Mouse (Mus musculus) yolk sac, embryonic 10.5 days (tissue): ENCODE data around the gene Mical3.

Source experiments
- DNase-seq: peaks from one replicate; pipeline ENCODE4 v3.0.0-alpha.2; 2017; ENCODE audit warnings: low spot score

The Mical3 gene

GRCm38 (mm10) chr6:120957331-120957730, 173.5 kb downstream of the Mical3 start:
- no peak for DNase-seq

DNA sequence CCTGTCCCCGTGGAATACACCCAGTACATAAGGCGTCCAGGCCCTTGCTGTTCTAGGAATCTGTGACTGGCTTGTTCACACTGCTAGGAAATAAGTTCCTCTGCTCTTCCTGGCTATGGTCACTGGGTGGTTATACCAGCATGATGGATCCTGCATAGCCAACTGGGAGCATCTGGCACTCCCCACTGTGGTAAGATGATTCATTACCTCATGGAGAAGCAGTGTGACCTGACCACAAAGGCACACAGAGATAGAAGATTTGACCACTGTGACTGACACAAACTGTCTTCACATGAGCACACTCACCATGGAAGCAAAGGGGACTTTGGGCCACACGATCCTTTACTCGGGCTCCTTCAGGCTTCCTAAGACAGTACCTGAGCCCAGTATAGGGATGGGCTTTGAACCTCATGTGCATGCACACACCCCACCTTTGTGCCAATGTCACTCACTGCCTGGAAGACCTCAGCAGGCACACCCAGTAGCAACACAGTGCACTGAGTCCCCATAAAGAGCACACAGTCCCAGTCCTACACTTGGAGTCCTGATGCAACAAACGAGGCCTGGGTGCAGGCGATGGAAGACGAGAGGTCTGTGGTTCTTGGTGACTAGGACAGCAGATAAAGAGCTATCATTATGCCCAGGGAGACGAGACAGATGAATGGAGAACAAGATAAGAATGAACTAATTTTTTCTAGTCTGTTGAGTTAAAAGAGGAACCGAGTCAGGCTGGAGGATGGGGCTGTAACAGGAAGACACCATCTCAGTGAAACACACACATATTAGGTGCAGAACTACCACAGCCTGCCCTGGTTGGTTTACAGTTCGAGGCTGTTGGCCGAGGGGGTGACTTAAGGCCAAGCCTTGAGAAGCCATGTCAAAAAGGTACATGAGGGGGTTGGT, 174.3 kb downstream of the Mical3 start:
- no peak for DNase-seq

GRCm38 (mm10) chr6:120955215-120955614, 175.6 kb downstream of the Mical3 start:
- no peak for DNase-seq

DNA sequence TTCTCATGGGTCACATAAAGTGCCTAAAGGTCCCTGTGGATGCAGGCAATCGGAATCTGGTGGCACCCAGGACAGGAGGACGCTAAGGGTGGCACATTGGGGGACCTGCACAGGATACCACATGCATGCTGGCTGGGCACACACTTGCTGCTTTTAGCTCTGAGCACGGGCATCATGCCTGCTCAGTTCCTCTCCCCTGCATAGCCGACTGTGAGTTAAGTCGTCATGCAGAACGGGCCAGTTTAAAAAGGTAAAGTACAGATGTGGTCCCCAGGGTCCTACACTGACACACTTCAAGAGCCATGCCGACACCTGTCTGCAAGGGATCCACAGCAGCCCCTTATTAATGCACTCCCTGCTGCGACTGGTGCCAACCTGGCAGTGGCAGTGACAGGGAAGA, 176.6 kb downstream of the Mical3 start:
- no peak for DNase-seq

DNA sequence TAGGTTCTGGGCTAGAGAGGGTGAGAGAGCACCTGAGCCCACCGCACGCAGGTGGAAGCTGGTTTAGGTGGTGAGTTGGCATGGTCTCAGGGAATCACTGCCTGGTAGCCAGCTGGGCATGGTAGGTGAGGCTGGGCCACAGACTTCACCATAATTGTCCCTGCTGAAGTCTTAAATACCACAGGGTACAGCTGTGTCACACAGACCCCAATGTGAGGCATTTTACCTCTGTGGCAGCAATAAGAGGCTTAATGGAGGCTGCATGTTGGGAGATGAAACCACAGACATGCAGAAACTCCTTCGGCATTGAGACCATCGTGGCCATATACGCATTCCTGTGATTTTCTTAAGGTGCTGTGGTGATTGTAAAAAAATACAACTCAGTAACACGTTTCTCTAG, 178.3 kb downstream of the Mical3 start:
- no peak for DNase-seq

GRCm38 (mm10) chr6:120951311-120951710, 179.5 kb downstream of the Mical3 start:
- no peak for DNase-seq

DNA sequence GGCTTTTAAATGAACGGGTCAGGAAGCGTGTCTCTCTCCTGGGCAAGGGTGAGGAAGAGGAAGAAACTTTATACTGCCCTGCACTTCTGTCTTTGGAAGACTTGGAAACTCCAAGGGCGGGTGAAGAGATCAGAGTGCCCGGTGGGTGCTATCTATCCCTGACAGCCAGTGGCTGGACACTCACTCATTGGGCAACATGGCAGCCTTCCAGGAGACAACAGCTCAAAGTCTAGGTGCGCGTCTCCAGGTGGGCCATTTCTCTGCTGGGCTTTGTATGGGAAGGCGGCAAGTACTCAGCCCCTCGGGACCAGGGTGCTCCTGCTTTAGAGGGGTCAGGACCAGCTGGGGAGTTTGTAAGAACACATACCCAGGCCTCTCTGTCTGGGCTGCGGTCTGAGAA, 185.3 kb downstream of the Mical3 start:
- no peak for DNase-seq

DNA sequence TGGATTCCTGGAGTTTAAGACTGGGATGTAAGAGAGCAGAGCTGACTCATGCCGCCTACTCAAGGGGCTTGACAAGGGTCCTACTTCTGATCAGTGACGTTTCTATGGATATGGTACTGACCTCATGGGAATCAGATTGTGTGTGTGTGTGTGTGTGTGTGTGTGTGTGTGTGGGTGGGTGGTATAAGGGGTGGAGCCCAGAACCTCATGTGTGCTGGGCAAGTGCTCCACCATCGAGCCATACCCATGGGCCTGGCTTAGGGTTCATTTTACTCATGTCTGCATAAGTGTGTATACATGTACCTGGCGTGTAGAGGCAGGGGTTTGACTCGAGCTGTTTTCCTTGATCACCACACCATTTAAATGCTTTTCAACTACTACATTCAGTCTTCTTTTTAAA, 186.8 kb downstream of the Mical3 start:
- DNase-seq: no peak

- no peak for DNase-seq
These were observed 187.2 kb downstream of the Mical3 start for GRCm38 (mm10) chr6:120943551-120943950.

- DNase-seq: no peak
These were observed 187.7 kb downstream of the Mical3 start for GRCm38 (mm10) chr6:120943079-120943478.

DNA sequence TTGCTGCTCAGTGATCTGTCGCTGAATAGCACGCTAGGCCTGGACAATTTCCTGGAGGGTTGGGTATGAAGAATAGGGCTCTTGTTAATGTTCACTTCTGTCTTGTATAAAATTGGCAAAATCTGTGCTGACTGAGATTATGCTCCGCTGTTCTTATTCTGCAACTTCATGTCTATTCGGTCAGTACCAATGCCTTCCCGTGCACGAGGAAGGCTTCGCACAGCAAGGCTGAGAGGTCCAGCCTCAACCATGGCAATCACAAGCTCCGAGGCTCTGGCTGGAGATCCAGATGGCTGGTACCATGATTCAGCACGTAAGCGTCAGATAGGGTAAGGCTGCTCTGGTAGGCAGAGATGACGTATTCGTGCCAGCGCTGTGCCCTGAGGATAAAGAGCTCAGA, 189.2 kb downstream of the Mical3 start:
- DNase-seq: no peak

GRCm38 (mm10) chr6:120941084-120941481, 189.7 kb downstream of the Mical3 start:
- no peak for DNase-seq

DNA sequence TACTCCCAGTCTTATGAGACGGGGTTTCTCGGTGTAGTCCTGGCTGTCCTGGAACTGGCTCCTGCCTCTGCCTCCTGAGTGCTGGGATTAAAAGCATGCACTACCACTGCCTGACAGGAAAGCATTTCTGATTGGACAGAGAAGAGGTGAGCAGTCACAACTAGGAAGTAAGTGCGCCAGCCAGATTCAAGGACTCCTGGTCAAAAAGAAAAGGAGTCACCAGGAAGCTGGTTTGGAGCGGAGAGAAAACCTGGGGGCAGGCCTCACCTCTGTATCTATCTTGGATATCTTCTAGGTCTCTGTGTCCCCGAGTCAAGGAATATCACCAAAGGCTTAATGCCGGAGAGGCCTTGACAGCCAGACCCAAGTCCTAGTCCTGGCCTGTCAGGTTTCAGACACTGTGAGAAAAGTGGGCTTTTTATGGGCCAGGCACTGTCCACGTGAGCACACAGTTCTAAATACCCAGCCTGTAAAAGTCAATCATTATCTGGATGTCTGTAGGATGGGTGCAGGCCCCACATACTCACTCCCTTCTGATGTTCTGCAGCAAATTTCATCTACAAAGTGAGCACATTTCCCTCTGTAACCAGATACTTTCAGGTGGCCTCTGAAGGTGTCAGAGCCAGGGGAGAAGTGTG, 190.2 kb downstream of the Mical3 start:
- peak; percentile 38 for DNase-seq

DNA sequence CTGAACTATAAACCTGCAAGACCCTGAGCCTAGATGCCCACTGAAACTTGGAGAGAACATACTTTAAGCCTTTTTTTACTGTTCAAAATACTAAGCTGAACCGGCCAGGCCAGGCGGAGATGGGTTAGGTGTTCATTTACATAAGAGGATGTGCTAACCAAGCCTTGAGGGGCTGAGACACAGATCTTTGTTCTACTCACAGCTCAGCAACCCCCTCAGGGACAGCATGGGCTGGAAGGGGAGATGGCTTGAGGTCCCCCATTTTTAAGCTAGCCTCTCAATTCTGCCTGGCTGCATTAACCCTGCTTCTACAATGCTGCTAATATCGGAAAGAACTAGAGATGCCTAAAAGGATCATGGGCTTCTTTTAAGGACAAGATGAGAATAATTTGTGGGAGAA, 191.0 kb downstream of the Mical3 start:
- DNase-seq: no peak

DNA sequence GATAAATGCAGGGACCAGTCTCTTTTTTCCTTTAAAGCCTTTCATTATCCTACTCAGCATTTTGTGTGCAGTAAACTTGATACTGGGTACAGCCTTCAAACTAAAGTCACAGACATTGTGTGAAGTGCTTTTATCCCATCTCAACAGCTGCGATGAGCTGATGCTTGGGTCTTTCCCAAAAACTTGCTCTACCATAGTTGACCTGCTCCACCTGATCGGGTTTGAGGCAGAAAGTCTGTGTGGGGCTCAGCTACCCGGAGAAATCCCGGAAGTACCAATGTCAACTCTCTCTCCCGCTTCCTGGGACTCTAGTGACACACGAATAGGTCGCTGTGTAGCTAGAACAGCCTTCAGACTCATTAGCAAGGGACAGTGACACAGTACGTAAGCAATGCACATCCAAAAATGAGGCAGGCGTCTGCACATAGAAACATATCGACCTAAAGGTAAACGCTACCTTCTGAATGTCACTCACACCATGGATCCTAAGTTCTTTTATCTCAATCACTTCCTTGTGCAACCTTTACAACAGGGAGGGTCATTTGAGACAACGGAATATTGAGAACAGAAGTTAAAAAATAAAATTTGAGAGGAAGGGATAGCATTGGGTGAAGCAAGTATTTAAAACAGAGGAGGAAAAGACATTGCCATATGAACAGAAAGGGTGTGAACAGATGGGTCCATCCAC, 191.9 kb downstream of the Mical3 start:
- no peak for DNase-seq

- DNase-seq: no peak
These were observed 192.7 kb downstream of the Mical3 start for GRCm38 (mm10) chr6:120937999-120938608.

GRCm38 (mm10) chr6:120937104-120937617, 193.6 kb downstream of the Mical3 start:
- DNase-seq: no peak

GRCm38 (mm10) chr6:120934176-120934575, 196.6 kb downstream of the Mical3 start:
- DNase-seq: no peak

- no peak for DNase-seq
These were observed 197.1 kb downstream of the Mical3 start for GRCm38 (mm10) chr6:120933670-120934069.

DNA sequence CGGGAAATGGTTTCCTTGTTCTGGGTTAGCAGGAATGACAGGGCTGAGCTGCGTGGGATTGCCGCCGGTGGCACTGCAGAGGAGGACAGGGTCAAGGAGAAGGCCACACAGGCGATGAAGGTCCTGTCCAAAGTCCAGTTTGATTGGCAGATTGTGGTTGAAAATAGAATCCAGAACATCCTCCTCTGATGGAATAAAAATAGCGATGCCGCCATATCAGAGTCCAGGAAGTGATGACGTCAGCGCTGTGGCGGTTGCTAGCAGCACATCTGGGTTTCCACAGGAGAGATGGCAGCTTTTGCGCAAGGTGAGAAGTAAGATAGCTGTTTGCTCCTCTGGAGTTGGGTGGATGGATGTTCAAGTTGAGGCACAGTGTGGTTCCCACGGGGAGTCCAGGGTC, 198.2 kb downstream of the Mical3 start:
- no peak for DNase-seq

GRCm38 (mm10) chr6:120930450-120931306, 200.1 kb downstream of the Mical3 start:
- DNase-seq: no peak
